Mouse (Mus musculus) forebrain, embryonic 10.5 days (tissue): ENCODE data around the gene Gpr153. TPM values are rescaled to one million over a fixed set of nuclear protein-coding genes. Genes with fewer than 3 reads are reported as not detected.

Source experiments
- DNase-seq: peaks from one replicate; pipeline ENCODE4 v3.0.0-alpha.2; 2017; ENCODE audit warnings: low spot score; ENCODE audit errors: extremely low spot score
- H3K27ac ChIP-seq: fragments of 300-500 bp; sonication (generic); 2 replicates; pipeline ENCODE4 v1.5.1; 2016; ENCODE audit warnings: mild to moderate bottlenecking
- H3K27me3 ChIP-seq: fragments of 300-500 bp; sonication (generic); 2 replicates; pipeline ENCODE4 v1.6.1; 2016; ENCODE audit warnings: mild to moderate bottlenecking; ENCODE audit not compliant: poor library complexity, severe bottlenecking
- H3K36me3 ChIP-seq: fragments of 300-500 bp; sonication (generic); replicated peaks from 2 replicates; pipeline ENCODE4 v1.6.1; 2016; ENCODE audit warnings: mild to moderate bottlenecking, moderate library complexity
- H3K4me1 ChIP-seq: fragments of 300-500 bp; sonication (generic); 2 replicates; pipeline ENCODE4 v1.6.1; 2016
- H3K4me3 ChIP-seq: fragments of 300-500 bp; sonication (generic); 2 replicates; pipeline ENCODE4 v1.5.1; 2016; ENCODE audit warnings: mild to moderate bottlenecking, moderate library complexity
- H3K9me3 ChIP-seq: fragments of 300-500 bp; sonication (generic); 2 replicates; pipeline ENCODE4 v1.6.1; 2016; ENCODE audit warnings: mild to moderate bottlenecking, moderate library complexity
- WGBS: fragments of 180-500 bp; shearing (Covaris S2); methylation state at CpG from one replicate; pipeline ENCODE4 v1.1.7; 2016; 5-methylcytosine and 5-hydroxymethylcytosine counted together
- polyA plus RNA-seq: library from polyadenylated mRNA; unstranded; fragments of >200 nt; fragmentation: Nextera tagmentation; extraction: Ambion mirVana; gene quantifications from 2 replicates; pipeline ENCODE4 v1.2.1, GENCODE M21; 2016

Gpr153 gene
- polyA plus RNA-seq, 1 experiment from 2014 or later: 3.0 TPM

DNA sequence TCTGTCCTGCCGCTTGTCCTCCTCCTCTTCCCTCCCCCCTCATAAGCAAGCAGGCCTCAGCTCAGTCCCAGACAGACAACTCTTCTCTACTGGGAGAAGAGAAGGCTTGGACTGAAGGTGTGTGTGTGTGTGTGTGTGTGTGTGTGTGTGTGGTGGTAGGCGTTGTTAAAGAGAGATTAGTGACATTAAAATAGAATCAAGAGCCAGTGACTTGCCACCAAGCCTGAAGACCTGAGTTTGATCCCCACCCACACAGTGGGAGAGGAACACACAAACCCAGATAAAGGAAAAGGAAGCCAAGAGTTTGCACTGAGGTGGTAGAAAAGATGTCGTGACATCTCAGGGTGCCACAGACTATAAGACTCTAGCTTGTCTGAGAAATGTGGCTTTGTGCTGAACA is 26.8 kb upstream of the Gpr153 start:
- 85% methylated on average over 3 of the region's 3 CpGs for WGBS
- no peak for DNase-seq

GRCm38 (mm10) chr4:152250615-152251014 is 23.4 kb upstream of the Gpr153 start:
- H3K27me3 ChIP-seq: no peaks in the 10 kb centered on the region
- WGBS: 93% methylated on average over 6 of the region's 6 CpGs
- H3K4me3 ChIP-seq: no peak overlapping the region
- H3K36me3 ChIP-seq: peaks cover 21% of the 10 kb centered on the region
- no peak for DNase-seq
- H3K27ac ChIP-seq: no peak overlapping the region
- no peaks in the 10 kb centered on the region for H3K9me3 ChIP-seq
- peaks cover 31% of the 10 kb centered on the region for H3K4me1 ChIP-seq

More for the DNA sequence above, 26.8 kb upstream of the Gpr153 start:
- no peak overlapping the region for H3K27ac ChIP-seq
- H3K36me3 ChIP-seq: peaks cover 11% of the 10 kb centered on the region
- no peaks in the 10 kb centered on the region for H3K27me3 ChIP-seq
- H3K9me3 ChIP-seq: no peaks in the 10 kb centered on the region
- peaks cover 43% of the 10 kb centered on the region for H3K4me1 ChIP-seq
- H3K4me3 ChIP-seq: no peak overlapping the region

DNA sequence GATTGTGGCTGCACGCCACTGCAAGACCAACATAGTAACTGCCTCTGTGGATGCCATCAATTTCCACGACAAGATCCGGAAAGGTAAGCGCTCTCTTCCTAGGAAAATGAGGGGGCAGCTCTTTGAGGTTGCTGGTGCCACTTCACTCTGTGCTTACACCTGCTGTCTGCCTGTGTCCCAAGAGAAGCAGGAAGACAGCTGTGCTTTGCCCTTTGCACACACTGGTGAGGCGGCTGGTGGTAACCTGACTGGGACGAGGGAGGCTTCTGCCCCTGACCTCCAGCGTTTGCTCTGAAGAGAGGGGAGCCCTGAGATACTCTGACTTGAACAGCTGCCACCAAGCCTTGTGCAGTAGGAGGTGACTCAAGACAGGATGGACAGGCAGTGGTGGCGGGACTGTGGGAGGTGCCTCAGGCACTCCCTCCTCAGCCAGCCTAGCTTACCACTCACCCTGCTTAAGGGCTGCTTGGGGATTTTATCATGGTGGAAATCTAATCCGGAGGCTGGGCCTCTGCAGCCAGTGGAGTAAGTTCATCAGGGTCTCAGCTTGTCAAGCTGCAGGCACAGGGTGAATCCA is 20.8 kb upstream of the Gpr153 start:
- no peak overlapping the region for H3K27ac ChIP-seq
- DNase-seq: no peak
- H3K4me1 ChIP-seq: peaks cover 14% of the 10 kb centered on the region
- H3K9me3 ChIP-seq: no peaks in the 10 kb centered on the region
- H3K27me3 ChIP-seq: no peaks in the 10 kb centered on the region
- 82% methylated on average over 9 of the region's 9 CpGs for WGBS
- no peak overlapping the region for H3K4me3 ChIP-seq
- H3K36me3 ChIP-seq: peaks cover 21% of the 10 kb centered on the region

- DNase-seq: no peak
- Histone ChIP-seq H3K27me3 (no peaks in the 10 kb centered on the region), H3K9me3 (no peaks in the 10 kb centered on the region), H3K27ac (no peak overlapping the region), H3K4me3 (no peak overlapping the region), H3K36me3 (peaks cover 27% of the 10 kb centered on the region), H3K4me1 (peaks cover 18% of the 10 kb centered on the region)
- WGBS: 80% methylated on average over 6 of the region's 6 CpGs
Observed at GRCm38 (mm10) chr4:152257070-152257469, 17.0 kb upstream of the Gpr153 start.

DNA sequence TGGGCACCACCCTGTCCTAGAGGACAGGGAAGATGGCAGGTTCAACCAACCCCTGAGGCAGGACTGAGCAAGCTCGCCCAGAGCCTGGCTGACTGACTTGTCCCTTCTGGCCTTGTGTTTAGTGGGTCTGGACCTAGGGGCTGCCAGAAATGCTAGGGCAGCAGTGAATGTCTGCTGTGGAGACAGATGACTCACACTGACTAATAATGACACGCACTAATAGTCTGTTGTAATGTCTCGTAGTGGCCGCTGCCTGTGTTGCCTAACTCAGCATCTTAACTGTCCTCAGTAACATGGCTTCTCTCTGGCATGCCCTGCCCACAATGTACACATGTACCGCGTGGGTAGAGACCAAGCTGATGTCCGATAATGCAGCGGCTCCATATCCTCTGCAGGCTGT is 13.6 kb upstream of the Gpr153 start:
- WGBS: 94% methylated on average over 8 of the region's 8 CpGs

DNA sequence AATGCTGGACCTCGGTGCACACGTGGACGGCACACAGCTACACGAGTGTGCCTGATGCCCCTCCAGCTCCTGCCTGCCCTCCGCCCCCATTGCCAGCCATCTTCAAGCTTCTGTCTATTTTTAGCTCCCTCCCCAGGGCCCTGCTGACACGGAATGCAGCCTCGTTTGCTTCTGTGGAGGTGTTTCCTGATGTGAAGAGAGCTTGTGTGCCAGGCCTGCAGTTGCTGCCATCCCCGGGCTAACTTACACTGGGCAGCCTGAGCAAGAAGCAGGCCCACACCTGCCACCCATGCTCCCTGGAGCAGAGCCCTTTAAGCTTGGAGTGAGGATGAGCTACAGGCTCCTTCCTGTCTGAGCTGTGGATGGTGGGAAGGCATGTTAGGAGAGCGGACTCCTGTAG is 11.8 kb upstream of the Gpr153 start:
- Histone ChIP-seq H3K36me3 (peaks cover 25% of the 10 kb centered on the region), H3K9me3 (no peaks in the 10 kb centered on the region), H3K27me3 (no peaks in the 10 kb centered on the region), H3K27ac (no peak overlapping the region), H3K4me1 (peaks cover 50% of the 10 kb centered on the region), H3K4me3 (no peak overlapping the region)
- DNase-seq: no peak
- WGBS: 79% methylated on average over 9 of the region's 9 CpGs

More for the DNA sequence above, 13.6 kb upstream of the Gpr153 start:
- H3K4me3 ChIP-seq: no peak overlapping the region
- no peaks in the 10 kb centered on the region for H3K27me3 ChIP-seq
- H3K36me3 ChIP-seq: peaks cover 25% of the 10 kb centered on the region
- H3K9me3 ChIP-seq: no peaks in the 10 kb centered on the region
- peaks cover 39% of the 10 kb centered on the region for H3K4me1 ChIP-seq
- H3K27ac ChIP-seq: no peak overlapping the region
- no peak for DNase-seq

DNA sequence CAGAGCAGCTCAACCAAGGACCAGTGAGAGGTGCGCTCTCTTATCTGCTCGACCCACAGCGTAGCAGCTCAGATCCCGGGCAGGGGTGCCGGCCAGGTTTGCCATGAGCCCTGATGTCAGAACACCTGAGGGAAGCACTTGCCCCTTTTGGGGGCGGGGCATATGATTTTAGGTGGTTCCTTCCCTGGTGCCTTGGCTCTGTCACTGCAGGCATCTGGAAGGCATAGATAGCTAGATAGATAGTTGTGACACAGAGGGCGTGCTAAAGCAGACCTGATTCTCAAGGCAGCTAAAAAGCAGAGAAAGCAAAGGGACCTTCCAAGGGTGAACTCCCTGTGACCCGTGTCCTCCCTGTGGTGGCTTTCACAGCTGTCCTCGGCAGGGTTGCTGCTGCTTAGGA is 10.9 kb upstream of the Gpr153 start:
- WGBS: 62% methylated on average over 9 of the region's 9 CpGs
- Histone ChIP-seq H3K9me3 (no peaks in the 10 kb centered on the region), H3K27ac (peak overlapping the region; percentile 45; the same call in 1 of the 2 replicates), H3K4me3 (no peak overlapping the region), H3K27me3 (no peaks in the 10 kb centered on the region), H3K36me3 (peaks cover 32% of the 10 kb centered on the region), H3K4me1 (peaks cover 52% of the 10 kb centered on the region)
- no peak for DNase-seq

DNA sequence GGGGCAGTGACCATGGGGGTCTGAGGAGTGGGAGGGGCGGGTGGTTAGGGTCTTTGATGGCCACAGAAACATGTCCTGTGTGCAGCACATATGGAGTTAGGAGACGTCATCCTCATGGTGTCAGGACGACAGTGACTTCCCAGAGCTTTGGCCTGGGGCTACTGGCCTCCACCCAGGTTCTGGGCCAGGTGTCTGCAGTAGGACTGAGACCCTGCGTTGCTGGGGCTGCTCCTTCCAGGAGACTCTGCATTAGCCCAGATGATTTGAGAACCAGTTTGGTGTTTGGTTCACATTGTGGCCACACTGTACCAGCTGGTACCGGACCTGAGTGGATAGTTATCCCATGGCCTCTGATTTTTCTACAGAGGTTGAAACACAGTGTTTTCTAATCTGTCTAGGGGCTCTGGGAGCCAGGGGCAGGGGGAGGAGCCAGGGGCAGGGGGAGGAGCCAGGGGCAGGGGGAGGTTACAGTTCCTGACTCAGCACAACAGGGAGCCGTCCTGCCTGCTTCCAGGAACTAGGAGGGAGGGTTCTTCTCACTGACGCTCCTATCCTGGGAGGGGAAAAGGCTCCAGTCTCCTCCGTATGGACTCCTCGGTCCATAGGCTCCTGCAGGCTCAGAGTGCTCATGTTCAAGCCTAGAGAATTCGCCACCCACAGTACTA is 10.4 kb upstream of the Gpr153 start:
- Histone ChIP-seq H3K36me3 (peaks cover 36% of the 10 kb centered on the region), H3K4me1 (peaks cover 52% of the 10 kb centered on the region), H3K9me3 (no peaks in the 10 kb centered on the region), H3K4me3 (no peak overlapping the region), H3K27me3 (0 out of 2 replicates have a peak, but pooled peaks cover 3% of the 10 kb centered on the region), H3K27ac (peak overlapping the region; percentile 45)
- DNase-seq: peak; percentile 26
- WGBS: 29% methylated on average over 10 of the region's 10 CpGs

DNA sequence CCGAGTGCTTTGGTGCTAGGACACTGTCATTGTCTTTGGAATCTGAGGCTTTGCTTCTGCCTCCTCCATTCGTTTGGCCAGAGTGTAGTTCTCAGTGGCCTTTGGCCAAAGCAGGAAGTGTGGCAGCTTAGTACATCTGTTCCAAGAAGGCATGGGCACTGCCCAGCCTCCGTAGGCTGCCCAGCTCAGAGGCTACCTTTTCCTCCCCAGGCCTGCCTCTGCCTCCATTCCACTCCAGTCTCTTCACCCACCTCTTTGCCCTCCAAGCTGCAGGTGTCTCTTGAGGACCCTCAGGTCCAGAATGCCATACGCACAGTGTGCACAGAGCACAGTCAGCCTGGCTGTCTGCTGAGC is 9.9 kb upstream of the Gpr153 start:
- H3K27ac ChIP-seq: peak overlapping the region; percentile 45
- H3K36me3 ChIP-seq: peaks cover 36% of the 10 kb centered on the region
- no peak for DNase-seq
- H3K4me1 ChIP-seq: peaks cover 52% of the 10 kb centered on the region
- WGBS: 51% methylated on average over 4 of the region's 4 CpGs
- H3K4me3 ChIP-seq: no peak overlapping the region
- no peaks in the 10 kb centered on the region for H3K9me3 ChIP-seq
- H3K27me3 ChIP-seq: 0 out of 2 replicates have a peak, but pooled peaks cover 3% of the 10 kb centered on the region

- peaks cover 3% of the 10 kb centered on the region; the same call in 1 of the 2 replicates for H3K27me3 ChIP-seq
- H3K27ac ChIP-seq: no peak overlapping the region
- DNase-seq: no peak
- WGBS: 89% methylated on average over 9 of the region's 9 CpGs
- H3K4me1 ChIP-seq: peaks cover 52% of the 10 kb centered on the region
- peaks cover 35% of the 10 kb centered on the region for H3K36me3 ChIP-seq
- H3K9me3 ChIP-seq: no peaks in the 10 kb centered on the region
- no peak overlapping the region for H3K4me3 ChIP-seq
Observed at GRCm38 (mm10) chr4:152264867-152265568, 9.0 kb upstream of the Gpr153 start.

- no peak overlapping the region for H3K27ac ChIP-seq
Observed at GRCm38 (mm10) chr4:152265791-152266190, 8.2 kb upstream of the Gpr153 start.

GRCm38 (mm10) chr4:152266236-152266895 is 7.7 kb upstream of the Gpr153 start:
- Histone ChIP-seq H3K4me3 (no peak overlapping the region), H3K27ac (no peak overlapping the region), H3K27me3 (peaks cover 3% of the 10 kb centered on the region; the same call in 1 of the 2 replicates), H3K9me3 (no peaks in the 10 kb centered on the region), H3K36me3 (peaks cover 24% of the 10 kb centered on the region), H3K4me1 (peaks cover 50% of the 10 kb centered on the region)
- 69% methylated on average over 10 of the region's 10 CpGs for WGBS
- DNase-seq: no peak

More at GRCm38 (mm10) chr4:152265791-152266190, 8.2 kb upstream of the Gpr153 start:
- H3K27me3 ChIP-seq: peaks cover 3% of the 10 kb centered on the region; the same call in 1 of the 2 replicates
- no peaks in the 10 kb centered on the region for H3K9me3 ChIP-seq
- H3K36me3 ChIP-seq: peaks cover 28% of the 10 kb centered on the region
- H3K4me3 ChIP-seq: no peak overlapping the region
- DNase-seq: no peak
- peaks cover 54% of the 10 kb centered on the region for H3K4me1 ChIP-seq
- WGBS: 79% methylated on average over 5 of the region's 5 CpGs
